Mouse (Mus musculus) ES-E14 (cell line): ENCODE measurements around the gene Gm525.

Experiments
- HCFC1 ChIP-seq: IDR thresholded peaks from 2 replicates; pipeline ENCODE4 v1.6.1; 2012; ENCODE audit warnings: low read length, inconsistent platforms, borderline replicate concordance; ENCODE audit not compliant: insufficient read depth
- MAFK ChIP-seq: IDR thresholded peaks from 2 replicates; pipeline ENCODE4 v1.6.1; 2014; ENCODE audit warnings: mild to moderate bottlenecking, low read depth, low read length, inconsistent platforms; ENCODE audit not compliant: insufficient read depth
- ZNF384 ChIP-seq: IDR thresholded peaks from 2 replicates; pipeline ENCODE4 v1.6.1; 2012; ENCODE audit warnings: low read depth, low read length, inconsistent platforms

- TF ChIP-seq HCFC1 (no peak), MAFK (no peak), ZNF384 (no peak)
These were observed 4.3 kb upstream of the Gm525 start for GRCm38 (mm10) chr11:89069303-89069702.
